Mouse (Mus musculus): ENCODE results near the gene Grb7.
A peak's percentile ranks its signal among the peaks of the same experiment; 100 is the strongest.

Gene Grb7

GRCm38 (mm10) chr11:98445679-98446078 lies 515 bp upstream of the Grb7 start:
- DNase-seq (ENCODE audit: low spot score in 2 of 2): no peak

- DNase-seq (ENCODE audit: low spot score in 2 of 2): no peak
Measured at GRCm38 (mm10) chr11:98446562-98447474, 624 bp downstream of the Grb7 start.

DNA sequence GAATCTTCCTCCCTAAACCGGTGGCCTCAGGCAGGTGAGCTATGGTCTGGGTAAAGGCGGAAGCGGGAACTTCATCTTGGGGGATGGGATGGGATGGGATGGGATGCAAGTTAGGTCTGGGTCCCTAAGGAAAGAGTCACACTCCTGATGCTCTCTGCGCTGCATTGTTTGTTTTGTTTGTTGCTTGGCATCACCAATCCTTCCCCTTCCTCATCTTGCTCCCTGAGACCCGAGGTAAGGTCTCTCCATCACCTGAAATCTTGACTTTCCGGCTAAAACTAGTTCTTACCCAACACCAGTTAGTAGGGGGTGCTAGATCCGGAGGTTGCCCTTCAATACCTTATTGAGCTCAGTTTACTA lies 1.3 kb downstream of the Grb7 start:
- DNase-seq (ENCODE audit: low spot score in 2 of 2): no peak

DNA sequence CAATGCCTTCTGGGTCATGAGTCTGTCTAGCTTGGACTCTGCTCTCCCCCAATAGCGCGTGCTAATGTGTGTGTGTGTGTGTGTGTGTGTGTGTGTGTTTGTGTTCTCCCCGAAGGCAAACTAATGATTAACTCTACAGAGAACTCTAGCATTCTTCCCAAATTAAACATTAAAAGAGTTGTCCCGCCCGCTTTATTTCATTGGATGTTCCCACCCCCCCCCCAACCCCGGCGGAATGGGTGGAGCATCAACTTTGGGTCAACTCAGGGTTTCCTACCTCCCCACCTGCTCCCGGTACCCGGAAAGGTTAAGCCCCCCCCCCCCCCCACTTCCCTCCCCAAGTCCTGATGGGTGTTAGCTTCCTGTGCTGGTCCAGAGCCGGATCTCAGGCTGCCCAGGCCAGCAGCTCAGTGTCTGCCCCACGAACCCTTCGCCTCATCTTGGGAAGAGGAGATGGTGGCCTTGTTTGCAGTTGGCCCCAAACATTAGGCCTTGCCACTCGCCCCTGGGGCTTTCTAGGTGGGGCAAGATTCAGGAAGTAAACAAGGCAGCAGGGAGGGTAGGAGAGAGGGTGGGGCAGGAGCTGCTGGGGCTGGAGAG lies 2.1 kb downstream of the Grb7 start:
- no peak for DNase-seq (ENCODE audit: low spot score in 2 of 2)

DNA sequence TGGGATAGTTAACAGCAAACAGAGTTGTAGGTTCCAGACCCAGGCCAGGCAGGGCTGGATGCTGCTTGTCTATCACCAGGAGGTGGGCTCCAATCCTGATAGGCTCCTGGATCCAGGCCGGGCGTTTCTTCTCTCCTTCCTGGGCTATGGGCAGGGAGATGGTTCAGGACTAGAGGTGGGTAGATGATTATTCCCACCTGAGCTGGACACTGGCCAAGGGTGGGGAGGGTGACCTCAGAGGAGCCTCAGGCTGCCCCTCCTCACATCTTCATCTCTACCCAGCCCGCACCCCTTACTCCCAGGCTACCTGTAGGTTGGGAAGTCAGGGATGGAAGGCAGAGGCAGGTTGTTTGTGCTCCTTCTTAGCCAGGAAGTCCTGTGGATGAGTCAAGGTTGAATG lies 3.2 kb downstream of the Grb7 start:
- no peak for DNase-seq (ENCODE audit: low spot score in 2 of 2)

DNA sequence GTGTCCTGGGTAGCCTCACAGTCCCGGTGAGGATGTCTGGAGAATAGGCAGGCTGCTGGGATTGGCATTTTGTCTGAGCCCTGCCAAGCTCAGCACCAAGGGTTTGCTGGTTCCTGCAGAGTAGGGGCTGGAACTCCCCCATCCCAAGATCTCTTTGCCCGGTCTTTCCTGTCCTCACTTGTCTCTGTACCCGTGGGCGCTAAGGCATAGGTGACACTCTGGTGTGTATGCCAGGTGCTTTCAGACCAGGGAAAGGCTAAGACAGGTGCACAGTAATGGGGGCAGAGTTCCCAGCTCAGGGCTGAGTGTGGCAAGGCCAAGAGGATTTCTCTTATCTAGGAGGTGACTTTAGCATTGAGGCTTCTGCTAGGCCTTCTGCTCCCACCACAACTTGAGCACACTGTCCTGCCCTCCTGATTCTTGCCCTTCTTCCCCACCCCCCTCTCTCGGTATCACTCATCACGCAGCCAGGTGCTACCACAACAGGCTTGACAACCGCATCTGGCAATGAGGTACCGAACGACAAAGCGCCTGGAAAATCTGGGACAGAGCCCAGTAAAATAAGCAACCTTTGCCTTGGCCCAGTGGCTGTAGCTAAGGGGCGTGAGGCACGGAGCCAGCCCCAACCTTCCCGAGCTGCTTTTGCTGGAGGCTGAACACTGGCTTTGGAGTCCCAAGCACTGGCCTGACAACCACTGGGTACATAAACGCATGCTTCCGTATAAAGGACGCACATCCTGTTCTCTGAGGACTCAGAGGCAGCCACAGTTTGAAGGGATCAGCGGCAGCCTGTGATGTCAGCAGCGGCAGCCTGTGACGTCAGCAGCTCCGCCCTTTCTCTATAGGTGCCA lies 4.0 kb downstream of the Grb7 start:
- DNase-seq (ENCODE audit: low spot score in 2 of 2): no peak

- peak in 1 of 2 experiments; percentile 55 for DNase-seq (ENCODE audit: low spot score in 2 of 2)
Measured at GRCm38 (mm10) chr11:98455484-98455883, 9.3 kb downstream of the Grb7 start.

GRCm38 (mm10) chr11:98456545-98456944 lies 10.4 kb downstream of the Grb7 start:
- DNase-seq (ENCODE audit: low spot score in 2 of 2): no peak

DNA sequence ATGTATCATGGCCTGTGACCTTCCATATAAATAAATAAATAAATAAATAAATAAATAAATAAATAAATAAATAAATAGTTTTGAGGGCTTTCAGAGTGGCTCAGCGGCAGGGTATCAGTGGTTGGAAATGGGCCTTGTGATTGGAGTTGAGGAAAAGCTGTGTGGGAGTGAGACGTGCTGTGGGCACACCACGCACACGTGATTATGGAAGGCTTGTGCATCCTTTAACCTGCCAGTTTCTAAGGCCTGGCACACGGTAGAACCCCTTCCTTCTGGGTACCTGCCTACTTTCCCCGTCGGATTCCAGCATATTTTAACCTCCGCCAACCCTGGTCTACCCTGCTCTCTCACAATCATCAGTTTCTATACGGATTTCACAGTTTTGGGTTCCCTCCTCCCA lies 10.8 kb downstream of the Grb7 start:
- no peak for DNase-seq (ENCODE audit: low spot score in 2 of 2)

- peak; percentile 84 to 94 for DNase-seq (ENCODE audit: low spot score in 2 of 2)
Measured at GRCm38 (mm10) chr11:98457367-98458120, 11.3 kb downstream of the Grb7 start.

DNA sequence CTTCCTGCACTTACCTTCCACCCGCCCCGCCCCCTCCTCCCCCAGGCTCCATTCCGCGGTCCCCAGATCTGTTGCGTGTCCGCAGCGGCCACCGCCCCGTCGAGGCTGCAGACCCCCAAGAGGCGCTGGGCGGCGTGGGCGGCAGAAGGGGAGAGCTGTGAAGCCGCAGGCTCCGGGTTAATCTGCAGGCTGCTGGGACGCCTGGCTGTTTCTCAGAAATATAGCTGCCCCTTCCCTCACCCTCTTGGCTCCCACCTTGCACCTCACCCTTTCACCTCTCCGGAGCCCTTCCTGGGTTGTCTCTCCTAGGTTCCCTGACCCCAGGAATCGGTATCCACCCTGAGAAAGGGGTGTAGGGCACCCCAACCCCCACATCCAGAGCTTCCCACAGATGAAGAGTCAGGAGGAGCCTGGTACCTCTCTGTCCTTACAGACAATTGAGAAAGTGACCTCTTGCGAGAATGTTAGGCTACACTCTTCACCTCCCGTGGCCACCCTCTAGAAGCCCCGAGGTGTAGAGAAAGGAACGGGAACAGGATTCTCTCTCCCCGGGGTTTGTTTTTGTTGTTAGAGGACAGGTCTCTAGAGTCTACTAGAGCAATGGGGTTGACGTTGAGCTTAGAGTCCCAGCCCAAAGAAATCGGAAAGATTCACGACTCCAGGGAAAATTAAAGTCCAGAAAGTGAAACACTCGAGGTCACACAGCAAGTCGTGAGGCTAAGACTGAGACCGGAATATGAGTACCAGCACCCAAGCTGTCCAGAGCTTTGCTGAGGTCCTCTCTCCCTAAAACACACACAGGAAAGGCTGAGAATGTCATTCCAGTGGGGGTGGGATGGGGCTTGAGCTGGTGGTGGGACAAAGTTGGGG lies 12.2 kb downstream of the Grb7 start:
- peak in 1 of 2 experiments; percentile 47 for DNase-seq (ENCODE audit: low spot score in 2 of 2)

DNA sequence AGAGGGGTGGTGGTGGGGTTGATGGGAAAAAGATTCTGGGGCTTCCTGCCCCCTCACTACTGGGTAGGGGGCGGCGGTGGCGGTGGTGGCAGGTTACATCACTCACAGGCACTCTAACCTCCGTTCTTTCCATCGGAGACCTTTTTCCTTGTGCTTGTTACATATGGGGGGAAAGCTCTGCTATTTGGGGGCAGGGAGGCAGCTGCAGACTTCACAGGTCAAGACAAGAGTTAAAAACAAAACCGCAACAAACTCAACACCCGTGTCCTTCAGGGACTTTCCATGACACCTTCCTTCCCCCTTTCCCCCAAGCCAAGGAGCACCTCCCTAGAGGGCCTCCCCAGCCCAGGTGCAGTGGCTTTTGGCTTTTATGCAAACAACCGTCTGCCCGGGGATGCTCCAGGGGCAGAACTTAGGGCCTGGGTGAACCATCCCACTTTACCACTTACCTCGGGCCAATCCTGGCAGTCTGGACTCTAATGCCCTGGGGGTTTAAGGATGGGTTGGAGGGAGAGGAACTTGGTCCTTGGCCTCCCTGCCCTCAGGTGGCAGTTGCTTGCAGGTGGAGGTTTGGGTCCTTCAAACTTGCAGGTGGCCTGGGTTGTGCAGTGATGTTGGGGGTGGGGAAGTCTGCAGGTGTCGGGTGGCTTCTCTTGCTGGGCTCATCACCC lies 13.0 kb downstream of the Grb7 start:
- DNase-seq (ENCODE audit: low spot score in 2 of 2): peak; percentile 44 to 61

GRCm38 (mm10) chr11:98459860-98460259 lies 13.7 kb downstream of the Grb7 start:
- DNase-seq (ENCODE audit: low spot score in 2 of 2): no peak

- DNase-seq (ENCODE audit: low spot score in 2 of 2): no peak
Measured at GRCm38 (mm10) chr11:98461109-98461720, 15.0 kb downstream of the Grb7 start.

GRCm38 (mm10) chr11:98462255-98462654 lies 16.1 kb downstream of the Grb7 start:
- no peak for DNase-seq (ENCODE audit: low spot score in 2 of 2)

DNA sequence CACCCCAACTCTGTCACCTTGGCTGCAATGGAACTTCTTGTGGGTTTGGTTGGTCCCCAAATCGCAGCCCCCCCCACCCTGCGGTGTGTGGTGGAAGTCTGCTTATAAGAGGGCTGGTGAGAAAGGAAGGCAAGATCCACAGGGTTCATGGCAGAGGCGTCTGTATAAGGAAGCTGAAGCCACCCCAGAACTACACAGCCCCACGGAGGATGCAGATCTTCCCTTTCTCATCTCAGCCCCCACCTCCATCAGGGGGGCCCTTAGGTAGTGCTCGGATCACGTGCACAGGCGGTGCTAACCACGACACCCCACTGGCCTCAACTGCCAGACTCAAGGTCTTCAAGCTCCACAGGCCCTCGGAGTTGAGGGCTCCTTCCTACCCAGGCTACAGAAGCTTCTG lies 17.7 kb downstream of the Grb7 start:
- no peak for DNase-seq (ENCODE audit: low spot score in 2 of 2)

DNA sequence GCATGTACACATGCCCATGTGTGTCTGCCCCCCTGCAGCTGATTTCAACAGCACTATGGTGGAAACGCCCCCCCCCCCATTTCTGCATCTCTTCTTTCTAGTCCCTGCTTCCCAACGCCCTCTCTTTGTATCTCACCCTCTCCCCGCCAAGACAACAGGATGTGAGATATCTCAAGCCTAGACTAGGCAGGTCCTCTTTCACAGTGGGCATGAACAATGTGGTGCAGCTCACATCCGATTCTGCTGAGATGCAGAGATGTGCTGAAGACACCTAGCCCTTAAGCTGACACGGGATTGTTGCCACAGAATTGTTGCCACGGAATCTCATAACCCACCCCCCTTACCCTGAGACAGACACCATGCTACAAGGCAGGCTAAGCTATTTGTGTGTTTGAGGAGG lies 18.3 kb downstream of the Grb7 start:
- peak in 1 of 2 experiments; percentile 13 for DNase-seq (ENCODE audit: low spot score in 2 of 2)

DNA sequence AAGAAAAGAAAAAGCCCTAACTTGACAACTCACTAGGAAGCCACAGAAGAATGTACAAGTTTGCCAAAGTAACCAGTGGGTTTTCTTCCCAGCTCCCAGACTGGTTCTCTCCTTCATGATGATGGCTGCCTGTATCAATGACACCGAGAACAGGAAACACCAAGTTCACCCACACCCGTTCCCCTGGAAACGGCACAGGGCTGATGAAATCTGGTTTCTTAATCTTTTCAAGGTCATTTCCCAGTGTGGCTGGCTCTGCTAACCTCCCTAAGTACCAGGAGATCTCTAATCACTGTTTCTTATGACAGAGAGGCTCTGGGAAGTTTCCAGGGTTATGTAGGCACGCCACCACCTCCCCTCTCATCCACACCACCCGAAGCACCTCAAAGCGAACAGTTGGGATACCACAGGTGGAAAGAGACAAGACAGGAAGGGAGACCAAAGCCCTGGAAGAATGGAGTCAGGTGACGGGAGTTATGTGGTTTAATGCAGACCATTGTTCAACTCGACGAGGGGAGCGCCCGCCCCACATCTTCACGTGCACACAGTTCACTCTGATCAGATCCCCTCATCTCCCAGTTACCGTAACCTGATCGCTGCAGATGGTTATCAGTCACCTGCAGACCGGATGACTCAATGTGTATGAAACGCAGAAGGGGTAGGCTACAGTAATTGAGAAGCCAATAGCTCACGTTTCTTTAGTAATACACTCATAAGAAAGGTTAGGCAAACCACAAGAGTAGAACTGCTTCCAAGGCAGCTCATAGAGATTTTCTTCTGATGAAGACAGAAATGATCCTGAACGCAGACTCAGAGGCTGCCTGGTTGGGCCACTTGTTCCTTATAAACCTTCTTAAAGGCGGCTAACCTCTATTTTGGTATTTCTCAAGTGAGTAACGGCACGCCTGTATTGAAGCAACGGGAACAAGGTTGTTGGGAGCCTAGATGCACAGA lies 23.8 kb downstream of the Grb7 start:
- DNase-seq (ENCODE audit: low spot score in 2 of 2): no peak
